Mouse (Mus musculus) thymus, adult 2 months (tissue): Measurements from ENCODE around the gene Gucy2g. TPM values are rescaled to one million over a fixed set of nuclear protein-coding genes. Genes with fewer than 3 reads are reported as not detected.

Experiments used
- DNase-seq: peaks from one replicate; pipeline ENCODE4 v3.0.0; 2021
- H3K27ac ChIP-seq: fragments of 200-500 bp; 2 replicates; pipeline ENCODE4 v1.5.1; 2012; ENCODE audit warnings: low read length, control low read depth; ENCODE audit not compliant: control insufficient read depth, insufficient read depth
- H3K27me3 ChIP-seq: fragments of 200-500 bp; 2 replicates; pipeline ENCODE4 v1.6.1; 2012; ENCODE audit warnings: mild to moderate bottlenecking, low read length, moderate library complexity, mixed read lengths; ENCODE audit not compliant: control insufficient read depth, insufficient read depth
- H3K36me3 ChIP-seq: fragments of 200-500 bp; 2 replicates; pipeline ENCODE4 v1.6.1; 2012; ENCODE audit warnings: mild to moderate bottlenecking, low read length, moderate library complexity; ENCODE audit not compliant: control insufficient read depth, insufficient read depth
- H3K4me1 ChIP-seq: fragments of 200-500 bp; replicated peaks from 2 replicates; pipeline ENCODE4 v1.6.1; 2012; ENCODE audit warnings: low read length; ENCODE audit not compliant: control insufficient read depth, insufficient read depth
- H3K4me3 ChIP-seq: fragments of 200-500 bp; 2 replicates; pipeline ENCODE4 v1.5.1; 2012; ENCODE audit warnings: mild to moderate bottlenecking, low read length, control low read depth, moderate library complexity; ENCODE audit not compliant: control insufficient read depth, insufficient read depth
- CTCF ChIP-seq: fragments of 200-500 bp; IDR thresholded peaks from 2 replicates; pipeline ENCODE4 v1.5.1; 2012; ENCODE audit warnings: mild to moderate bottlenecking, control low read depth, low read length, moderate library complexity, borderline replicate concordance; ENCODE audit not compliant: control insufficient read depth, poor library complexity, insufficient read depth; ENCODE audit errors: extremely low read depth
- POLR2A ChIP-seq: fragments of 200-500 bp; IDR thresholded peaks from 2 replicates; pipeline ENCODE4 v1.6.1; 2012; ENCODE audit warnings: mild to moderate bottlenecking, low read length, control low read depth, moderate library complexity; ENCODE audit not compliant: control insufficient read depth, poor library complexity, insufficient read depth; ENCODE audit errors: extremely low read depth
- WGBS: fragments of 180-500 bp; shearing (Covaris S2); methylation state at CpG from one replicate; pipeline ENCODE4 v1.1.7; 2018; 5-methylcytosine and 5-hydroxymethylcytosine counted together
- polyA plus RNA-seq: library from polyadenylated mRNA; depleted of rRNA; stranded (reverse); fragments of >200 nt; gene quantifications from 2 replicates; pipeline ENCODE4 v1.2.3, GENCODE M21; 2012

Gucy2g gene
- polyA plus RNA-seq, 1 experiment: 0.13 TPM

DNA sequence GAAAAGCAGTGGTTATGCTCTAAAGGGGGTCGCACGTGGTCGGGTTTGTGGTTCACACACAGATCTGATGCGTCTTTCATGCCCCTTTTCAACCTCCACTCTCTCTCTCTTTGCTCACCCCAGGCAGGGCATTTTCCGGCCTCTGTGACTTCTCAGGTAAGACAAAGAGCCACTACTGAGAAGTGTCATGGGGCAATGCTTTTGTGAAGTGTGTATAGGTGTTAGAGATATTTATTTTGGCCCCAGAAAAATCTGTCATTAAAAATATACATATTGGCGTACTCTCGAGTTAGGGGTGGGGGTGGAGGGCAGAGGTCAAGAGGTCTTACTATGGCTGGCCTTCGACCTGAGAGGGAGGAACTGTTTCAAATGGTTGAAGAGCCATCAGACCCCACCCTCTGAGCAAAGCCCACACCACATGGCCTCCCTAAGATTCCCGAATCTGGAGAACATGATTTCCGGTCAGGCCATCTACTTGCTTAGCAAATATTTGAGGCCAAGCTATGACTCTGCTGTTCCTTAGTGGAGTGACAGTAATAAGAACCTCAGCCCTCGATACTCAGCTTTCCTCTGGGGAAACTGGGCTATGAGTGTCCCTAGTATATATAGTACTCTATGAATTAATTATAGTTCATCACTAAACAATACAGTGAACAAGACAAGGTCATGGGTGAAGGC is 47.2 kb downstream of the Gucy2g start:
- DNase-seq: no peak
- H3K27ac ChIP-seq: no peak overlapping the region

DNA sequence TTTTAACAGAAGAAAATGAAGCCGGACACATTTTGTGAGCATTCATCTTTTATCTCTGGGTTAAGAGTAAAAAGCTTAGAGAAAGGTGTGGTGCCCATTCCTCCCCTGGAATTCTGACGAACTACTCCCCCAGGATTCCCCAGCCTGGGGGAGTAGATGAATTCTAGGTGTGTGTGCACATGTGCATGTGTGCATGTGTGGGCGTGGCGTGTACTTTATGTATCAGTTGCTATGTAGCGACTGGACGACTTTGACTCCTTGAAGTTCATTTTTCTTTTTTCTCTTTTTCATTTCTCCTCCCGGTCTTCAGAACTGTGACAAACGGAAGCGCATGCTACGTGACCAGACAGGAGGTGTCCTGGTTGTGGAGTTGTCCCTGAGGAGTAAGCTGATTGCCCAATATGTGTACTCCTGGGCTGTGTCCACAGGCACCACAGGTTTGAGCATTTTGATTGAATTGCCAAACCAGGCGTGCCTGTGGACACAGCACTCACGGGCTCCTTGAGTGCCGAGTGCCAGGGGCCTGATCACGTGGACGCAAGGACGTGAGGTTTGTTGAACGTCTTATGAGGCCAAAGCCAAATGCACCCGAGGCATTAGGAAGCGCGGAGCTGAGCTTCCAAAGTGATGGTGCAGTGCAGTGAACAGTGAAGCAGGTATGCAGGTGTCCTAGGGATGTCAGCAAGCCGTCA is 48.6 kb downstream of the Gucy2g start:
- no peak overlapping the region for H3K4me3 ChIP-seq
- TF ChIP-seq CTCF (no peak), POLR2A (no peak)
- H3K36me3 ChIP-seq: no peaks in the 10 kb centered on the region
- no peaks in the 10 kb centered on the region for H3K27me3 ChIP-seq
- no peak for DNase-seq
- WGBS: 92% methylated on average over 21 of the region's 21 CpGs
- H3K4me1 ChIP-seq: no peaks in the 10 kb centered on the region
- H3K27ac ChIP-seq: no peak overlapping the region

More for the DNA sequence above, 47.2 kb downstream of the Gucy2g start:
- WGBS: 56% methylated on average over 11 of the region's 11 CpGs
- TF ChIP-seq POLR2A (no peak), CTCF (no peak)
- Histone ChIP-seq H3K36me3 (no peaks in the 10 kb centered on the region), H3K4me1 (no peaks in the 10 kb centered on the region), H3K27me3 (no peaks in the 10 kb centered on the region), H3K4me3 (no peak overlapping the region)

DNA sequence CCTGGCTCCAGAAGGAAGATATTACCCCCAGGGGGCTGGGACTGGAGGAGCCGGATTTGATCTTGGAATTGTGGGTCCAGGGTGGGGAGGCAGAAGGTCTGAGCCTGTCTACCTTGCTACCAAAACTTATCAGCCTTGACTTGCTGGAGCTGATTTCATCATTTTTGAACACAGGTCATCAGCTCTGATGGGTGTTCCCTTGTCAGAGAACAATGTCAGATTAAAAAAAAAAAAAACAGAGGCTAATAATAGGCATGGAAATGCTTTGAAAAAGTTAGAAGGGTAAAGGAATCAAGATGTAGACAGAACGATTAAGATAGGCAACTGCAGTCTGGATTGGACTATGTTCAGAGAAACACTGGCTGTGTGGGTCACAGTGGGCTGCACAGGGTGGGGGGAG is 49.4 kb downstream of the Gucy2g start:
- no peak for DNase-seq
- Histone ChIP-seq H3K4me3 (no peak overlapping the region), H3K36me3 (no peaks in the 10 kb centered on the region), H3K27ac (no peak overlapping the region), H3K27me3 (no peaks in the 10 kb centered on the region), H3K4me1 (no peaks in the 10 kb centered on the region)
- 68% methylated on average over 2 of the region's 2 CpGs for WGBS
- no peak for TF ChIP-seq CTCF
- no peak for TF ChIP-seq POLR2A

DNA sequence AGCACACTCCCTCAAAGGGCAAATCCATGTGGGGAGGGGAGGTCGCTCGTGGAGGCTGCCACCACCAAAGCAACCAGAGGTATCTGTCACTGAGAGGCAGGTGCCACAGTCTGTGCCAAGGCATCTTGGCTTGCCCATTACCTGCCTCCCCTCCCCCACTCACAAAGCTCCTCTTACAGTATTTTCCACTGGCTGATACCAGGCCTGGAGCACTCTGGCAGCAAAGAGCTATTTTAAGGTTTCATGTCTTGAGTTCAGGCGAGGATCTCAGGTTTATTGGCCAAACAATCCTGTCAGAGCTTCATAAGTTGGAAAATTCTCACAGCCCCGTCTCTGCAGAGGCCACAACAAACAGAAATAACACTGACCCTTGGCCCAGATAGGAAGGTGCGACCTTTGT is 51.0 kb downstream of the Gucy2g start:
- H3K4me1 ChIP-seq: no peaks in the 10 kb centered on the region
- no peak overlapping the region for H3K4me3 ChIP-seq
- no peaks in the 10 kb centered on the region for H3K36me3 ChIP-seq
- DNase-seq: no peak
- H3K27ac ChIP-seq: no peak overlapping the region
- TF ChIP-seq POLR2A (no peak), CTCF (no peak)
- 84% methylated on average over 5 of the region's 5 CpGs for whole genome bisulfite sequencing
- no peaks in the 10 kb centered on the region for H3K27me3 ChIP-seq

DNA sequence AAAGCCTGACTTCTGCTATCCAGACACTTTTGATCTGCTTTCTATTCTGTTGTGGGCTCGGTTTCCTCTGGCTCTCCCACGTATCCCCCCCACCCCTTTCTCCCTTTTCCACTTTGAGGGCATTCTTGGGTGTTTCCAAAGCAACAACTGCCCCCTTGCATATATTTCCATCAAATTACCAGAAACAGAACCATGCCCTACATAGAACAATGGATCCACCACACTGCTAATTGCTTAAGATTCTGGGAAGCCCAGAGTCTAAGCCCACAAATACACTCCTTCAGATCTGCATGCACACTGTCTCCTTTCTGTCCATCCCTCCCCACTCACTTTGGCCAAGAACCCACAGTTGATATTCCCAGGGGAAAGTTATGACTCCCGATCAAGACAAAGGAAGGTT is 55.4 kb downstream of the Gucy2g start:
- DNase-seq: no peak
- no peak for TF ChIP-seq CTCF
- TF ChIP-seq POLR2A: no peak
- no peaks in the 10 kb centered on the region for H3K27me3 ChIP-seq
- no peak overlapping the region for H3K27ac ChIP-seq
- no peaks in the 10 kb centered on the region for H3K36me3 ChIP-seq
- no peaks in the 10 kb centered on the region for H3K4me1 ChIP-seq
- WGBS: 77% methylated on average over 3 of the region's 3 CpGs
- H3K4me3 ChIP-seq: no peak overlapping the region

DNA sequence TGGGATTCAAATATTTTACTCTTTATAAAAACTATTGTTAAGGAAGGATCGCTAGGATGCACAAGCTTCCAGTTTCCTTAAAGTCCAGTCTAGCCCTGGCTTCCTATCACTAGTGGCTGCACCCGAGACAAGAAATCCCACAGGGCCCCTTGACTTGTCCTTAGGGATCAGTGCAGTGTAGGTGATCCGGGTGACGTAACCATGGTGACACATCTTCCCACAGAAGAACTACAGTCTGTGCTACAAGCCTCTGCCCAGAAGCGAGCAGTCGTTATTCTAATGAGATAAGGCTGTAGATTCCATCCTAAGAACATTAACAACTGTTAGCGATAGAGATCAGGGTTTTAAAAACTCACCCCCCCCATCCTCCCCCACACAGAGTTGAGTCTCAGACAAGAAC is 56.0 kb downstream of the Gucy2g start:
- WGBS: 93% methylated on average over 7 of the region's 7 CpGs
- Histone ChIP-seq H3K27me3 (no peaks in the 10 kb centered on the region), H3K27ac (no peak overlapping the region), H3K36me3 (no peaks in the 10 kb centered on the region), H3K4me3 (no peak overlapping the region), H3K4me1 (no peaks in the 10 kb centered on the region)
- DNase-seq: no peak
- no peak for TF ChIP-seq POLR2A
- no peak for TF ChIP-seq CTCF
